Mouse (Mus musculus) cerebellum, postnatal 14 days (tissue): ENCODE measurements at regions not wholly inside any gene's neighbourhood (a gene's known extent, or its start where the extent isn't known, plus 50 kb on each side); places are given as distances from the start of the nearest gene placed in this dataset.

Source experiments
- DNase-seq, 2 experiments: peaks; one replicate each; pipeline ENCODE4 v3.0.0; 2021; ENCODE audit warnings: mixed read lengths in 2 of 2

GRCm38 (mm10) chr13:60237091-60237490, 59.9 kb upstream of the Gas1 start:
- no peak for DNase-seq

GRCm38 (mm10) chr13:60242447-60243109, 65.4 kb upstream of the Gas1 start:
- DNase-seq = peak; percentile 18 to 51

- no peak for DNase-seq
Measured at GRCm38 (mm10) chr13:60243110-60243481, 65.9 kb upstream of the Gas1 start.

GRCm38 (mm10) chr13:60255162-60255561, 78.0 kb upstream of the Gas1 start:
- no peak for DNase-seq

DNA sequence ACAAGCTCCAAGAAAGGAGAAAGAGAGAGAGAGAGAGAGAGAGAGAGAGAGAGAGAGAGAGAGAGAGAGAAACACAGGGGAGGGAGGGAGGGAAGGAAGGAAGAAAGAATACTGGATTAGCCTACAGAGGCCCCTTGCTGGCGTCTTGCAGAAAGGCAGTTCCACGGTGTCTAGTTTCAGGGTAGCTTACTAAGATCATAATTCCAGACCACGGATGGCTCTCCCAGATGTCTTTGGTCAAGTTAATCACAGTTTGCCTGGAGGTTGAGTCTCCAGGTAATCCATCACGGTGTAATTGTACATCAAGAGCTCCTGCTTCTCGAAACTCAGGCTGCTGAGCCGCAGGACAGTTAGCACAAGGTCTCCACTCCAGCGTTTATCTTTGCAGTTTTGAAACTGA, 78.5 kb upstream of the Gas1 start:
- DNase-seq = no peak

GRCm38 (mm10) chr13:60256997-60257396, 79.8 kb upstream of the Gas1 start:
- DNase-seq = no peak

GRCm38 (mm10) chr13:60257878-60258277, 80.7 kb upstream of the Gas1 start:
- no peak for DNase-seq

DNA sequence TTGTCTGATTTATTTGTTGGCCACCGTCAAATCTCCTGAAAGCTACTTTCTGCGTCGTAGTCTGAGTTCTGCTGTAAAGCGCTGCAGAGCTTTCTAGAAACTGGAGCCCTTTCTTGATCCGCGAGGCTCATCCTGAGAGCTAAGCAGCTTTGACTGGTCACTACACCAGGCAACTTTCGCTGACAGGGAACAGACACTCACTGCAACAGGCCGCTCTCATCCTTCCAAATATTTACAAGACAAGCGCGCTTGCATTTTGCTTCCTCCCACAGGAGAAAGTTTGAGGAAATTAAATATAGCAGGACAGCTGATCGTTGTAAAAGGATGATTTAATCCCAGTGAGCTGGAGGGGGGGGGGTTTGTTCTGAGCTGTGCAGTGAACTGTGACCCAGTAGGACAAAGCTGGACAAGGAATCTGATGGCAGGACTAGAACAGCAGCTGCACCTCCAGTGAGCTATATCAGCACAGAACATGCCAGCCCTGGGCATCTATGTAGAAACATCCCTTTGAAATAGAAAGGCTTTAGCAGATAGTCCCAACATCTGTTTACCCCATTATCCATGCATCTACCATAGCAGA, 85.4 kb upstream of the Gas1 start:
- DNase-seq = no peak

GRCm38 (mm10) chr13:60264504-60264903, 87.3 kb upstream of the Gas1 start:
- DNase-seq = peak in 1 of 2 experiments; percentile 7

GRCm38 (mm10) chr13:60267557-60267956, 90.4 kb upstream of the Gas1 start:
- peak; percentile 20 to 24 for DNase-seq

GRCm38 (mm10) chr13:60268256-60268655, 91.1 kb upstream of the Gas1 start:
- DNase-seq = no peak

DNA sequence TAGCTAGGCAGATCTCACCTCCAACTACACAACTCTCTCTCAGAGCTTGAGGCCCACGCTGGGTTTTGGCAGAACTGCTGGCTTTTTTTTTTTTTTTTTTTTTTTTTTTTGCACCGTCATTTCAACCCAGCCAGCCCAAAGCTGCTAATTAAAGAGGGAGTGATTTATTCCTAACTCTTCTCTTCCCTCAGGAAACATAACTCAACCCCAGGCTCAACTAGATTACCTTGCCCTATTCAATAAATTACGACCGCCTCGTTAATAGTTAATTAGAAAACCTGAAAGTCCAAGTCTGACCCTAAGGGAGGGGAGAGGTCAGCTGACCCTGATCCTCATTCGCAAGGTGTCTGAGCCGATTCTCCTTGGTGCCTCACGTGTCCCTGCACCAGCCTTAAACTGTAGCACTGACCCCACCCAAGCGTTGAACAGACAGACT, 92.3 kb upstream of the Gas1 start:
- no peak for DNase-seq

GRCm38 (mm10) chr13:60270526-60270925, 93.4 kb upstream of the Gas1 start:
- DNase-seq = no peak

DNA sequence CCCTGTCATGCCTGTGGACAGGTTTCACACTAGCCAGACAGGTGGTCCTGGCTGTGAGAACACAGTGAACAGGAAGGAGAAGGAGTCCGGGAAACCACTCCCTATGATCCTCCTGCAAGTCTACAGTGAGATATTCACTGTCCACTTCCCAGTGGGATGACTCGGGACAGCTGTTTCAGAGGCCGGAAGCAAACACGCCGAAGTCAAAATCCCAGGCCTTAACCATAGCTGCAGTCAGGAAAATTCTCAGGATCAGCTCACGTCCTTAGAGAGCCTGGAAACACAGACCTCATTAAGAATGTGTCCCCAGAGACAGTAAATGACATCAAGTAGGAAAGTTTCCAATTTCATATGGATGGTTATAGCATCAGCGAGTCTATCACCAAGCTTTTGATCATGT, 96.2 kb upstream of the Gas1 start:
- DNase-seq = no peak

GRCm38 (mm10) chr13:60282543-60283251, 105.5 kb upstream of the Gas1 start:
- DNase-seq = no peak

DNA sequence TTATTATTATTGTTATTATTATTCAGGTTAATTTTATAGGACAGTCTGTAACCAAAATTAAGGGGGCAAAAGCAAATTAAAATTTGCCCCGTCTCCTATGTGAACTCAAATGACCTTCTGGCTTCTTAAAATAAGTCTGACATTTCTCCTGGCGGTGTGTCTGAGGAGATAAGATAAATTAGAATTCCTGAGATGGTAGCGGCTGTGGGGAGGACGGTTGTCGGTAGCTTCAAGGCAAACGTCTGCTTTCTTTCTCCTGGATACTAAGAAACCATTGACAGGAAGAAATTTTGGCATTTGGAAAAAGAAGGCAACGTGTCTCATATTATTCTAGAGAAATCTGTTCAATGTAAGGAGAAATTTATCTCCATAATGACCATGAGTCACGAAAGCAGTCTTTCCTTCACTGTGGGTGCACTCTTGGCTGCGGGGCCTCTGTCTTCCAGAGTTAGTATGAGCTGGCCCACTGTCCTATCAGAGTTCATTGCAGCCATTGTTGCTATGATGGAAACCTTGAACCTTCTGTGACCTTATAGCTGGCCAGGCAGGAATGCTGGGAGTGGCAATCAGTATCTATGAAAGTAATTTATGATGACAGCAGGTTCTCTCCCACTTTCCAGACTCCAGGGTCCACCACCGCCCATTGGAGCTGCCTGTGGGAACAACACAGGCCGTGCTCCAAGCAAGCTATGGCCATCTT, 109.5 kb upstream of the Gas1 start:
- no peak for DNase-seq

DNA sequence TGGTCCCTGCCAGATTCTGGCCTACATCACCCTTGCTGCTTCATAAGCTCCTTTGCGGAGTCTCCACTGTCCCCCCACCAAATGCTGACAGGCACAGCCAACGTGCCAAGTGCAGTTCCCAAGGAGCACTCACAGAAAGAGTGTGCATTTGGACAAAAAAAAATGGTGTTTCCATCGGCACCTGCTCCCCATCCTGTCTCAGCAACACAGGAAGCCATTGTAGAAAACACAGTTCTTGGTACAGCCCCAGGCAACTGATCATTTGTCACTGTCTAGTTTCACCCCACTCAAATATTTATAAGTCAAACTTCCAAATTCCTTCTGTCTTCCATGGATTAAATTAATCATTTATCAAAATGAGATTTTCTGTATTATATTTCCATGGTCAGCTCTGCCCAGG, 112.5 kb upstream of the Gas1 start:
- no peak for DNase-seq

DNA sequence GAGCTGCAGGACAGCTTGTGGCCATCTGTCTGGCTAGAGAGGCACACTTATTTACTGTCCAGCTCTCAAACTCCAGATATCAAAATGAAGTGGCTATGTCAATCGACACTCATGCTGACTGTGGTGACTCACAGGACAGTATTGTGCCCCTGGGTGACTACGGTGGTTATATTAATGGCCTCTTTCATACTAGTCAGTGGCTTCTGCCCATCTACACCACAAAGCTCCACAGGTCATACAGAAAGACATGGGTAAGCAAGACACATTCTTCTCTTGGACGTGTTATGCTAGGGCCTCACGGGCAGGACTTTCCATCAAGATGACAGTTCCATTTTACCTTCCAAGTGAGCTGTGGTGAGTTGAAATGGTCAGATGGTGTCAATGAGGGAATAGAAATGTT, 113.7 kb upstream of the Gas1 start:
- no peak for DNase-seq

DNA sequence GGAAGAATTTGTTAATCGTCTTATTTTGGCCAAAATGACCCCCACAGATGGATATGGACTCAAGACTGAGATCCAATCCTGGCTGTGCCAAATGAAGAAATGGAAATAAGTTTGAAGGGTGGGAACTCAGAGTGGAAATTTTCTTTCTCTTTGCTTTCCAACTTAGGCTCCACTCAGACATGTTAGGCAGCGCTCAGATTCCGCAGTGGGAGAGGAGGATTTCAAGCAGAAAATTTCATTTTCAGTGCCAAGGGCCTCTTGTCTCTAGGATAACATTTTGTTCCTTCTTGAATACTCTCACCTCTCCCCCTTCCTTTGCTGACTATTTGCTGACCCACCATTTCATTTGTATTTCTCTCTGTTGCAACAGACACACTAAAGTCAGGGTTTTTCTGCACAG, 114.2 kb upstream of the Gas1 start:
- DNase-seq = peak in 1 of 2 experiments; percentile 18

- no peak for DNase-seq
Measured at GRCm38 (mm10) chr13:60296201-60296895, 119.2 kb upstream of the Gas1 start.

DNA sequence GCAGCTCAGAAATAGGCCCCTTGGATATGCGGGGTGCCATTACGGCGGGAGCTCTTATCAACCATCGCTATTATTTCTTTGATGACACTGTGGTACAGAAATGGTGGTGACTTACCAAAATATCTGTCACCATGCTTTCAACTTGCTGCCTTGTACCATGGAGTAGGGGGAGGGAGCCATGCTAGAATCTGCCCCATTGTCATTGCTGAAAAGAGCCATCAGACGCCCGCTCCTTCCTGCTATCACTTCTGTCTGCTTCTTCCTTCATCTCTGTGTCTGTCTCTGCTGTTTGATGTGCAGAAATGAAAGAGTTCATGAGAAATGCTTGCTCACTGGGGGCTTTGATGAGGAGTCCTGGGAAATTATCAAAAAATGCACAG, 119.7 kb upstream of the Gas1 start:
- DNase-seq = no peak

DNA sequence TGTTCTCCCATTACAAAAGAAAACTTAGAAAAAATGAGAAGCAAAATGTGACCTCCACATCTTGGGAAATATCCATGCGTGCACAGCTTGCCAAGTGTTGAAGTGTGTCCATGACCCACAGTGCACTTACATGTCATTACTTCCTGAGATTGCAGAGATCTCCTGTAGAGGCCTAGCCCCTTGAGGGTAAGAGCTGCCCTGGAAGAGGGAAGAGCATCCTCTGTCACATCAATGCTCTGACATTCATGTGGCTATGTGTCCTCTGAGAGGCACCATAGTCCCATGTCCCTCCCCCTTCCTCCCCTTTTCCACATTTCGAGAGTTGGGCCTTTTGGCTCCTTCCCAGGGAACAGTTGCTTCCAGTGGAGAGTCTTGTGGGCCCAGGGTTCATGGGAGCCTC, 121.4 kb upstream of the Gas1 start:
- DNase-seq = no peak

GRCm38 (mm10) chr13:60299076-60299475, 121.9 kb upstream of the Gas1 start:
- DNase-seq = no peak
